Mouse (Mus musculus): ENCODE data around the gene Glcci1. TPM values are rescaled to one million over a fixed set of nuclear protein-coding genes. Genes with fewer than 3 reads are reported as not detected.
"Not testable (repeated sequence)": the region's sequence is repeated elsewhere in the genome, so short reads cannot be mapped to it uniquely, and the experiment has no call there.

Gene Glcci1
- polyA plus RNA-seq, 1 experiment from 2014 or later: 8.7 TPM

DNA sequence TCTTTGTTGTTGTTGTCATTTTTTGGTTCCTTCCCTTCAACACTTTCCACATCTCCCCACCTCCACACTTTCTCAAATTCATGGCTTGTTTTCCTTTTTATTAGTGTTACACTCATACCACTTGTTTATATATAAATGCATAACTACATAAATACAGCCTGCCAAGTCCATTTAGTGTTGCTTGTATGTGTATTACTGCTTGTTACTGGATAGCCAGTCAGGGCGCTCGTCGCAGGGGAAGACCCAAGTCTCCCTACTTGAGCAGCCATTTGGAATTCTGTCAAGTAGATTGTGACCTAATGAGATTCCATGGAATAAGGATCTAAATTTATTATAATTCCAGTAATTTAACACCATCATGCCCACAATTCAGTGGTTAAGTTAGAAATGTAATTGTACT is 10.3 kb downstream of the Glcci1 start:
- 76% methylated on average over 3 of the region's 3 CpGs for WGBS
- no peak for DNase-seq (ENCODE audit: low spot score)
- no peaks in the 10 kb centered on the region for H3K27me3 ChIP-seq (replicated peaks; ENCODE audit: control insufficient read depth, insufficient read depth, low read length)
- H3K9me3 ChIP-seq (ENCODE audit: control insufficient read depth, low read length): no peaks in the 10 kb centered on the region
- H3K4me2 ChIP-seq (ENCODE audit: low read depth, low read length): no peak overlapping the region
- no peaks in the 10 kb centered on the region for H3K36me3 ChIP-seq (ENCODE audit: control insufficient read depth, insufficient read depth, low read length)
- H3K4me1 ChIP-seq (ENCODE audit: control insufficient read depth, insufficient read depth, low read length): no peaks in the 10 kb centered on the region
- no peak overlapping the region for H3K27ac ChIP-seq (replicated peaks; ENCODE audit: low read depth, low read length)
- no peak overlapping the region for H3K4me3 ChIP-seq (ENCODE audit: low read depth, low read length)
- no peak for ATAC-seq (ENCODE audit: low read depth)
- no peak overlapping the region for H3K9ac ChIP-seq (ENCODE audit: low read depth, low read length)

DNA sequence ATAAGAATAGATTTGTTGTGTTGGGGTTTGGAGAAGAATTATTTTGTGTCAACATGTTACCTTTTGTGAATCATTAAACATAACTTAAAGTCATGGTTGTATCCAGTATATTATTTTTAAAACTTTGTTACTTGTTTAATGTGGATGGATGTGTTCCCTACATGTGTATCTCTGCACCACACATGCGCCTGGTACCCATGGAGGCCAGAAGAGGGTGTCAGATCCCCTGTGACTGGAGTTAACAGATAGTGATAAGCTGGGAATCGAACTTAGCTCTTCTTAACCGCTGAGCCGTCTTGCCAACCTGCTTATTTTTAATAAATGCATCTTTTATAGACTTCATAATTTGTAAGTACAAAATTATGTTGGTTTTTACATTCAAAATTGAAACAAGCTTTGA is 11.8 kb downstream of the Glcci1 start:
- ATAC-seq (ENCODE audit: low read depth): no peak
- no peak overlapping the region for H3K4me3 ChIP-seq (ENCODE audit: low read depth, low read length)
- no peak overlapping the region for H3K4me2 ChIP-seq (ENCODE audit: low read depth, low read length)
- H3K9me3 ChIP-seq (ENCODE audit: control insufficient read depth, low read length): no peaks in the 10 kb centered on the region
- H3K4me1 ChIP-seq (ENCODE audit: control insufficient read depth, insufficient read depth, low read length): no peaks in the 10 kb centered on the region
- no peaks in the 10 kb centered on the region for H3K36me3 ChIP-seq (ENCODE audit: control insufficient read depth, insufficient read depth, low read length)
- H3K9ac ChIP-seq (ENCODE audit: low read depth, low read length): no peak overlapping the region
- WGBS: 95% methylated on average over 4 of the region's 4 CpGs
- no peaks in the 10 kb centered on the region for H3K27me3 ChIP-seq (replicated peaks; ENCODE audit: control insufficient read depth, insufficient read depth, low read length)
- no peak overlapping the region for H3K27ac ChIP-seq (replicated peaks; ENCODE audit: low read depth, low read length)
- no peak for DNase-seq (ENCODE audit: low spot score)

DNA sequence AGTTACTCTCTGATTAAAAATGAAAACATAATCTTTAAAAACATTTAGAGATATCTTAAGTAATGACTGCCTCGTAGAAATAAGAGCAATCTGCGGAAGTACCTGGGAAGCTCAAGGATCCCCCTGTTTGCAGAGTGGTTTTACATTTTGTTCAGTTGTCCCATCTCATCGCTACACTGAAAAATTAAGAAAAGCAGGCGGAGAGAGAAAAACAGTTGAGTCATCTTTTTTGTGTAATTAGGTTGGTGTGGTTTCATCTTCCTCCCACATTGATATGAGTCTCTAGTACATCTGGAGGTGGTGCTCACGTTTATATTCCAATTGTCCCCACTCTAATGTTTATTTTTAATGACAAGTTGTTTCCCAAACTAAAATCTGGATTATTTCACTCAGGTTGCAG is 15.3 kb downstream of the Glcci1 start:
- no peak overlapping the region for H3K4me2 ChIP-seq (ENCODE audit: low read depth, low read length)
- H3K27me3 ChIP-seq (replicated peaks; ENCODE audit: control insufficient read depth, insufficient read depth, low read length): no peaks in the 10 kb centered on the region
- H3K4me1 ChIP-seq (ENCODE audit: control insufficient read depth, insufficient read depth, low read length): no peaks in the 10 kb centered on the region
- no peak for DNase-seq (ENCODE audit: low spot score)
- H3K4me3 ChIP-seq (ENCODE audit: low read depth, low read length): no peak overlapping the region
- no peak for ATAC-seq (ENCODE audit: low read depth)
- 88% methylated on average over 5 of the region's 5 CpGs for WGBS
- H3K36me3 ChIP-seq (ENCODE audit: control insufficient read depth, insufficient read depth, low read length): no peaks in the 10 kb centered on the region
- no peaks in the 10 kb centered on the region for H3K9me3 ChIP-seq (ENCODE audit: control insufficient read depth, low read length)
- H3K9ac ChIP-seq (ENCODE audit: low read depth, low read length): no peak overlapping the region
- no peak overlapping the region for H3K27ac ChIP-seq (replicated peaks; ENCODE audit: low read depth, low read length)

DNA sequence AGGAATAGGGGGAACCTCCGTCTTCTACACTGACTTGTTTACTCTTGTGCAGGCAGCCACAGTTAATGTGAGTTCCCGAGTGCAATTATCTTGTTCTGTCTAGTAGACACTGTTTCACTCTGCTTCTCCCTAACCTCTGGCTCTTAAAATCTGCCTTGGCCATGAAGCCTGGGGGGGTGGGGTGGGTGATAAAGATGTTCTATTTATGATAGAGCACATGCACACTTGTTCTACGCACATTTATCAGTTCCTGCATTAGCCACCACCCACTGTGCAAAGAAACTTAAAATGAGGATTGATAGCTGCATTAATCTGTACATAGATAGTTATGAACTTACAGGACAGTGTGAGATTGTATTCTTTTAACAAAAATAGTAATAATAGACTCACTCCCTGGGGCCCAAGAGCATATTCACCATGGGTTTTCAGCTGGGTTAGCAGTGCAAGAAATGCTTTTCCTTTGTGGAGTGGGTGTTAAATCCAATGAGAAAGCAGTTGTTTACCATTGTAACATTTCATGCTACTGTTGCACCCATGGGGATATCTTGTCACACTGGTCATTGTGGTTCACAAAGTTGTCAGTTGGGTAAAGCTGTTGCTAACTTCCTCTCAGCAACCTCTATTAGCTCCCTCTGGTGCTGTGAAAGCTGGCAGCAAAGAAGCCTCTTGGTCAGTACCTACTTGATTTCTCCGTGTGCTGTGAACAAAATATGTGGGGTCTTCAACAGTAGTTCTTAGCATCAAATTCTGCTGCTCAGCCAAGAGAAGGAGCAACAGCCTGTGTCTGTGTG is 21.9 kb downstream of the Glcci1 start:
- Histone ChIP-seq H3K36me3 (ENCODE audit: control insufficient read depth, insufficient read depth, low read length) (no peaks in the 10 kb centered on the region), H3K9ac (ENCODE audit: low read depth, low read length) (no peak overlapping the region), H3K4me1 (ENCODE audit: control insufficient read depth, insufficient read depth, low read length) (no peaks in the 10 kb centered on the region), H3K9me3 (ENCODE audit: control insufficient read depth, low read length) (no peaks in the 10 kb centered on the region), H3K27me3 (replicated peaks; ENCODE audit: control insufficient read depth, insufficient read depth, low read length) (no peaks in the 10 kb centered on the region), H3K4me2 (ENCODE audit: low read depth, low read length) (no peak overlapping the region), H3K4me3 (ENCODE audit: low read depth, low read length) (no peak overlapping the region), H3K27ac (replicated peaks; ENCODE audit: low read depth, low read length) (no peak overlapping the region)
- ATAC-seq (ENCODE audit: low read depth): no peak
- no peak for DNase-seq (ENCODE audit: low spot score)
- WGBS: 82% methylated on average over 4 of the region's 4 CpGs

DNA sequence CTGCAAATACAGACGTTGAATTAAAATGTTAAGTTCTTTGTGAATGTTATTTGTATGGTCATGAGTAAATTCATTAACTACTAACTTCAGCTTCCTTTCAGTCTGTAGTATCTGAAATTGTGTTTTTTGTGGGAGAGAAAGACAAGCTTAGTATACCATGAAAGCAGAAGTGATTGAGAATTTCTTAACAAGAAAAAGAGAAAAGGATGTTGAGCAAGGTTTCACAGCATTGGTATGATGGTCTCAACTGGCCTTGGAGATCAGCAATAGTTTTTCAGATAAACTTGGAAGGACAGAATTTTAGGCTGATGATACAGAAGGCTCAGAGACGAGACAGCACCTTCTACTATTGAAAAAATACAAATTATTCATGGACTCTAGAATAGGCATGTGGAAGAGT is 27.5 kb downstream of the Glcci1 start:
- H3K27ac ChIP-seq (replicated peaks; ENCODE audit: low read depth, low read length): no peak overlapping the region
- DNase-seq (ENCODE audit: low spot score) (no peak), ATAC-seq (ENCODE audit: low read depth) (no peak)
- no peaks in the 10 kb centered on the region for H3K27me3 ChIP-seq (replicated peaks; ENCODE audit: control insufficient read depth, insufficient read depth, low read length)
- no peak overlapping the region for H3K4me2 ChIP-seq (ENCODE audit: low read depth, low read length)
- 76% methylated on average over 2 of the region's 2 CpGs for WGBS
- no peaks in the 10 kb centered on the region for H3K4me1 ChIP-seq (ENCODE audit: control insufficient read depth, insufficient read depth, low read length)
- no peak overlapping the region for H3K4me3 ChIP-seq (ENCODE audit: low read depth, low read length)
- no peak overlapping the region for H3K9ac ChIP-seq (ENCODE audit: low read depth, low read length)
- no peaks in the 10 kb centered on the region for H3K36me3 ChIP-seq (ENCODE audit: control insufficient read depth, insufficient read depth, low read length)
- no peaks in the 10 kb centered on the region for H3K9me3 ChIP-seq (ENCODE audit: control insufficient read depth, low read length)

DNA sequence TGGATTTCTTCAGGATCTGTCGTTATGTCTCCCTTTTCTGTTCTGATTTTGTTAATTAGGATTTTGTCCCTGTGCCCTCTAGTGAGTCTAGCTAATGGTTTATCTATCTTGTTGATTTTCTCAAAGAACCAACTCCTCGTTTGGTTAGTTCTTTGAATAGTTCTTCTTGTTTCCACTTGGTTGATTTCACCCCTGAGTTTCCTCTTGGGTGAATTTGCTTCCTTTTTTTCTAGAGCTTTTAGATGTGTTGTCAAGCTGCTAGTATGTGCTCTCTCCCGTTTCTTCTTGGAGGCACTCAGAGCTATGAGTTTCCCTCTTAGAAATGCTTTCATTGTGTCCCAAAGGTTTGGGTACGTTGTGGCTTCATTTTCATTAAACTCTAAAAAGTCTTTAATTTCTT is 32.1 kb downstream of the Glcci1 start:
- not testable (repeated sequence) for ATAC-seq (ENCODE audit: low read depth); H3K36me3 ChIP-seq (ENCODE audit: control insufficient read depth, insufficient read depth, low read length); H3K27me3 ChIP-seq (replicated peaks; ENCODE audit: control insufficient read depth, insufficient read depth, low read length); DNase-seq (ENCODE audit: low spot score); H3K4me1 ChIP-seq (ENCODE audit: control insufficient read depth, insufficient read depth, low read length); H3K9ac ChIP-seq (ENCODE audit: low read depth, low read length); H3K27ac ChIP-seq (replicated peaks; ENCODE audit: low read depth, low read length); H3K4me2 ChIP-seq (ENCODE audit: low read depth, low read length); H3K9me3 ChIP-seq (ENCODE audit: control insufficient read depth, low read length); H3K4me3 ChIP-seq (ENCODE audit: low read depth, low read length)
- 82% methylated on average over 3 of the region's 4 CpGs for WGBS

DNA sequence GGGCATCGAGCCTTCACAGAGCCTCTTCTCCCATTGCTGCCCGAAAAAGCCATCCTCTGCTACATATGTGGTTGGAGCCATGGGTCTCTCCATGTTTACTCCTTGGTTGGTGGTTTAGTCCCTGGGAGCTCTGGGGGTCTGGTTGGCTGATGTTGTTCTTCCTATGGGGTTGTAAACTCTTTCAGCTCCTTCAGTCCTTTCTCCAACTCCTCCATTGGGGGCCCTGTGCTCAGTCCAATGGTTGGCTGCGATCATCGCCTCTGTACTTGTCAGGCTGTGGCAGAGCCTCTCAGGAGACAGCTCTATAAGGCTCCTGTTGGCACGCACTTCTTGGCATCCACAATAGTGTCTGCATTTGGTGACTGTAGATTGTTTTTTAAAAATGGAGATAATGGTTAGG is 35.4 kb downstream of the Glcci1 start:
- no peak overlapping the region for H3K4me3 ChIP-seq (ENCODE audit: low read depth, low read length)
- H3K27ac ChIP-seq (replicated peaks; ENCODE audit: low read depth, low read length): no peak overlapping the region
- no peaks in the 10 kb centered on the region for H3K9me3 ChIP-seq (ENCODE audit: control insufficient read depth, low read length)
- no peaks in the 10 kb centered on the region for H3K27me3 ChIP-seq (replicated peaks; ENCODE audit: control insufficient read depth, insufficient read depth, low read length)
- ATAC-seq (ENCODE audit: low read depth) (no peak), DNase-seq (ENCODE audit: low spot score) (no peak)
- 0 out of 2 replicates have a peak, but pooled peaks cover 2% of the 10 kb centered on the region for H3K36me3 ChIP-seq (ENCODE audit: control insufficient read depth, insufficient read depth, low read length)
- H3K9ac ChIP-seq (ENCODE audit: low read depth, low read length): no peak overlapping the region
- 94% methylated on average over 5 of the region's 5 CpGs for WGBS
- no peaks in the 10 kb centered on the region for H3K4me1 ChIP-seq (ENCODE audit: control insufficient read depth, insufficient read depth, low read length)
- H3K4me2 ChIP-seq (ENCODE audit: low read depth, low read length): no peak overlapping the region

DNA sequence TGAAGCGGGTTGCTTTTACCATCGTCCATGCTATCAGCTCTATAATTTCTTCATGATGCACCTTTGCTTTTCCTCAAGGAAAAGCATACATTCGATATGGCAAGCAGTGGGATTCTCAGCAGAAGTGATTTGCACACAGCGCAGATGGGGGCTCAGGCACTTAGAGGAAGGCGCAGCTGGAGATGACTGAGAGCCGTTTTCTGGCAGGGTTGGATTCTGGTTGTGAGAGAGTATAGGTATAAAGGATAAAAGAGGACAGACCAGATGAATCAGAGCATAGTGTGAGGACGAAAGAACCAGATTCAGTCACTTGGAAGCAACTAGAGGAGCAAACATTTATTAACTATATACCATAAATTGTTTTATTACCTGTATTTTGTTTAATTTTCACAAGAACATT is 36.4 kb downstream of the Glcci1 start:
- no peak for DNase-seq (ENCODE audit: low spot score)
- Histone ChIP-seq H3K4me1 (ENCODE audit: control insufficient read depth, insufficient read depth, low read length) (no peaks in the 10 kb centered on the region), H3K27me3 (replicated peaks; ENCODE audit: control insufficient read depth, insufficient read depth, low read length) (no peaks in the 10 kb centered on the region), H3K9me3 (ENCODE audit: control insufficient read depth, low read length) (no peaks in the 10 kb centered on the region), H3K4me3 (ENCODE audit: low read depth, low read length) (no peak overlapping the region), H3K27ac (replicated peaks; ENCODE audit: low read depth, low read length) (no peak overlapping the region), H3K9ac (ENCODE audit: low read depth, low read length) (no peak overlapping the region), H3K36me3 (ENCODE audit: control insufficient read depth, insufficient read depth, low read length) (0 out of 2 replicates have a peak, but pooled peaks cover 2% of the 10 kb centered on the region), H3K4me2 (ENCODE audit: low read depth, low read length) (no peak overlapping the region)
- 93% methylated on average over 7 of the region's 7 CpGs for WGBS
- no peak for ATAC-seq (ENCODE audit: low read depth)

DNA sequence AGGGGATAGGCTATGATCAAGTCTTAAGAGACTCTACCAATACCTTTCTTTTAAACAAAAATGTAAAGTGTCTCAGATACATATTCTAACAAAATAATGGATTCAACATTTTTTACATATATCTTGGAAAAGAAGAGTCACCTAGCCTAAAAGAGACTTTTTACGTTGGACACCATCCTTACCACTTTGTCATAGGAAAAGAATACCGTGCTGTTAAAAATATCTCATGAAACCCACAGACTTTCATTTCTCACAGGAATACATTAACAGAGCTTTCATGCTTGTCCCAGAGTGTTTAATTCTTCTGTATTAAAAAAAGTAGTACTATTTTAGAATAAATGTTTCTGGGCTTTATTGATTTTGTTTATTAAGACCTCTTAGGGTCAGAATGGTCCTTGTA is 41.8 kb downstream of the Glcci1 start:
- ATAC-seq (ENCODE audit: low read depth) (no peak), DNase-seq (ENCODE audit: low spot score) (no peak)
- Histone ChIP-seq H3K36me3 (ENCODE audit: control insufficient read depth, insufficient read depth, low read length) (0 out of 2 replicates have a peak, but pooled peaks cover 6% of the 10 kb centered on the region), H3K9me3 (ENCODE audit: control insufficient read depth, low read length) (no peaks in the 10 kb centered on the region), H3K4me2 (ENCODE audit: low read depth, low read length) (no peak overlapping the region), H3K9ac (ENCODE audit: low read depth, low read length) (no peak overlapping the region), H3K4me1 (ENCODE audit: control insufficient read depth, insufficient read depth, low read length) (no peaks in the 10 kb centered on the region), H3K27ac (replicated peaks; ENCODE audit: low read depth, low read length) (no peak overlapping the region), H3K27me3 (replicated peaks; ENCODE audit: control insufficient read depth, insufficient read depth, low read length) (no peaks in the 10 kb centered on the region), H3K4me3 (ENCODE audit: low read depth, low read length) (no peak overlapping the region)
- 88% methylated on average over 2 of the region's 2 CpGs for WGBS

Data from embryonic facial prominence, embryonic 14.5 days (tissue).